In genomic region chr7:124131312-124131711, GRCm38 (mm10) we compare ENCODE assay signal across 8 mouse cellular contexts.
A peak's percentile ranks its signal among the peaks of the same experiment; 100 is the strongest.
DNase-seq lines count a peak whose midpoint lies in the region; ATAC-seq lines count a peak whose summit lies in the region.

No protein-coding gene starts in this region.

- no peaks in the 10 kb centered on the region for H3K36me3 ChIP-seq in forebrain, embryonic 12.5 days (replicated peaks)
- H3K36me3 ChIP-seq in forebrain, embryonic 10.5 days (replicated peaks) = no peaks in the 10 kb centered on the region

- H3K9ac ChIP-seq in forebrain, embryonic 12.5 days = no peak overlapping the region

- WGBS in forebrain, embryonic 12.5 days = 61% methylated on average over 7 of the region's 7 CpGs
- 82% methylated on average over 7 of the region's 7 CpGs for WGBS in forebrain, embryonic 10.5 days

- DNase-seq in forebrain, embryonic 10.5 days (ENCODE audit: extremely low spot score, low spot score) = no peak
- peak; percentile 63 for DNase-seq in brain, embryonic 18.5 days (ENCODE audit: low read depth, low spot score)
- DNase-seq in frontal cortex, postnatal 36 days (ENCODE audit: low spot score in 2 of 2) = peak; percentile 68 to 73
- peak; percentile 64 to 73 for DNase-seq in left cerebral cortex, adult 18-20 months (ENCODE audit: low spot score in 2 of 2)
- DNase-seq in right cerebral cortex, adult 2 months (ENCODE audit: low spot score in 2 of 2) = peak; percentile 72 to 75
- DNase-seq in thymus, postnatal 25 days = no peak

- H3K4me3 ChIP-seq in forebrain, embryonic 12.5 days (replicated peaks) = no peak overlapping the region
- H3K4me3 ChIP-seq in forebrain, embryonic 10.5 days = no peak overlapping the region

- H3K4me2 ChIP-seq in forebrain, embryonic 12.5 days = no peak overlapping the region

- H3K27me3 ChIP-seq in forebrain, embryonic 12.5 days = no peaks in the 10 kb centered on the region
- no peaks in the 10 kb centered on the region for H3K27me3 ChIP-seq in forebrain, embryonic 10.5 days (ENCODE audit: poor library complexity, severe bottlenecking)

- ATAC-seq in forebrain, embryonic 12.5 days (ENCODE audit: low FRiP score) = peak; percentile 17; the same call in 1 of the 2 replicates
- ATAC-seq in erythroblast, adult 5-6 weeks (replicated peaks; ENCODE audit: low FRiP score, poor library complexity, severe bottlenecking) = no peak

- H3K27ac ChIP-seq in forebrain, embryonic 12.5 days = no peak overlapping the region
- H3K27ac ChIP-seq in forebrain, embryonic 10.5 days = no peak overlapping the region

- no peaks in the 10 kb centered on the region for H3K9me3 ChIP-seq in forebrain, embryonic 12.5 days
- no peaks in the 10 kb centered on the region for H3K9me3 ChIP-seq in forebrain, embryonic 10.5 days

- H3K4me1 ChIP-seq in forebrain, embryonic 12.5 days = no peaks in the 10 kb centered on the region
- H3K4me1 ChIP-seq in forebrain, embryonic 10.5 days = no peaks in the 10 kb centered on the region

Comparison
In these comparisons a context has a peak if more than half of its experiments do, and no peak if none do; other contexts are left out.
1. DNase-seq: peak in brain, embryonic 18.5 days (single experiment), frontal cortex, postnatal 36 days (2 of 2), left cerebral cortex, adult 18-20 months (2 of 2) and right cerebral cortex, adult 2 months (2 of 2); none in forebrain, embryonic 10.5 days (single experiment) and thymus, postnatal 25 days (single experiment).